9 mouse cellular contexts compared by ENCODE assay signal in genomic region chr7:69949647-69950121, GRCm38 (mm10).
A peak's percentile ranks its signal among the peaks of the same experiment; 100 is the strongest.
DNase-seq lines count a peak whose midpoint lies in the region; ATAC-seq lines count a peak whose summit lies in the region.
"Had no signal": no experiment of that assay in that cellular context is flagged by ENCODE, and none has a peak within 500 bp of the region (broad histone marks: within the 10 kb centered on the region; RNA-seq: fewer than 3 reads in every experiment).

No protein-coding gene starts in this region.

- H3K36me3 ChIP-seq in midbrain, embryonic 13.5 days, result no peaks in the 10 kb centered on the region

- peak; percentile 63 for ATAC-seq in midbrain, embryonic 13.5 days

- no peak overlapping the region for H3K27ac ChIP-seq in midbrain, embryonic 13.5 days
- H3K27ac ChIP-seq: kidney, postnatal 0 days had no signal

- no peak overlapping the region for H3K4me3 ChIP-seq in midbrain, embryonic 13.5 days (replicated peaks)

- H3K27me3 ChIP-seq in midbrain, embryonic 13.5 days, result peaks cover 56% of the 10 kb centered on the region

- DNase-seq in brain, adult 2 months (ENCODE audit: low read depth, low spot score), result peak; percentile 16
- peak; percentile 5 for DNase-seq in cerebellum, adult 9-11 months
- DNase-seq in gastrocnemius, postnatal 14 days, result peak; percentile 38
- no peak for DNase-seq in urinary bladder, postnatal 14 days (ENCODE audit: low spot score)
- DNase-seq in right cerebral cortex, postnatal 10 days (ENCODE audit: low spot score in 2 of 2), result no peak
- no peak for DNase-seq in right cerebral cortex, adult 18-20 months
- DNase-seq: thymus, adult 2 months had no signal

- H3K9me3 ChIP-seq in midbrain, embryonic 13.5 days, result no peaks in the 10 kb centered on the region

- peaks cover 13% of the 10 kb centered on the region for H3K4me1 ChIP-seq in midbrain, embryonic 13.5 days (replicated peaks)

- 17% methylated on average over 10 of the region's 10 CpGs for WGBS in midbrain, embryonic 13.5 days

- H3K9ac ChIP-seq in midbrain, embryonic 13.5 days (replicated peaks), result no peak overlapping the region

- peak overlapping the region; percentile 32 for H3K4me2 ChIP-seq in midbrain, embryonic 13.5 days (replicated peaks)

- intact Hi-C loops in gastrocnemius, postnatal 14 days (cut with DNase I; ENCODE audit: low total_unique reads), result no loop called here

Comparison
In these comparisons a context has a peak if more than half of its experiments do, and no peak if none do; other contexts are left out.
1. DNase-seq: peak in brain, adult 2 months (single experiment), cerebellum, adult 9-11 months (single experiment) and gastrocnemius, postnatal 14 days (single experiment); none in urinary bladder, postnatal 14 days (single experiment), right cerebral cortex, postnatal 10 days (0 of 2) and right cerebral cortex, adult 18-20 months (single experiment).